Mouse (Mus musculus) small intestine, adult 2 months (tissue): ENCODE data around the gene Bcl6.

Experiments
- CTCF ChIP-seq: fragments of 200-500 bp; IDR thresholded peaks from 2 replicates; pipeline ENCODE4 v1.5.1; 2012; ENCODE audit warnings: low read depth, mild to moderate bottlenecking, control low read depth, inconsistent platforms, low read length, moderate library complexity, mixed read lengths; ENCODE audit not compliant: insufficient replicate concordance, insufficient read length; ENCODE audit errors: extremely low read depth
- POLR2A ChIP-seq: fragments of 200-500 bp; IDR thresholded peaks from 2 replicates; pipeline ENCODE4 v1.6.1; 2012; ENCODE audit warnings: low read depth, mild to moderate bottlenecking, control low read depth, inconsistent platforms, low read length, moderate library complexity

GRCm38 (mm10) chr16:24016742-24017141, 28.1 kb upstream of the Bcl6 start:
- TF ChIP-seq CTCF (no peak), POLR2A (no peak)
